Mouse (Mus musculus) liver, embryonic 15.5 days (tissue): ENCODE results near the gene P3h3. TPM values are rescaled to one million over a fixed set of nuclear protein-coding genes. Genes with fewer than 3 reads are reported as not detected.

Source experiments
- ATAC-seq: fragments of 200-750 bp; cut with Nextera tagmentation; 2 replicates; pipeline ENCODE4 v1.8.0; 2017; ENCODE audit warnings: moderate number of reproducible peaks, mild to moderate bottlenecking, moderate library complexity; ENCODE audit not compliant: insufficient read depth
- H3K27ac ChIP-seq: fragments of 300-500 bp; sonication (generic); replicated peaks from 2 replicates; pipeline ENCODE4 v1.5.1; 2015; ENCODE audit warnings: mild to moderate bottlenecking, inconsistent platforms
- H3K27me3 ChIP-seq: fragments of 300-500 bp; sonication (generic); 2 replicates; pipeline ENCODE4 v1.6.1; 2015; ENCODE audit warnings: mild to moderate bottlenecking, inconsistent platforms
- H3K36me3 ChIP-seq: fragments of 300-500 bp; sonication (generic); replicated peaks from 2 replicates; pipeline ENCODE4 v1.6.1; 2015; ENCODE audit warnings: moderate library complexity, mild to moderate bottlenecking, inconsistent platforms
- H3K4me1 ChIP-seq: fragments of 300-500 bp; sonication (generic); replicated peaks from 2 replicates; pipeline ENCODE4 v1.6.1; 2015; ENCODE audit warnings: inconsistent platforms
- H3K4me2 ChIP-seq: fragments of 300-500 bp; sonication (generic); 2 replicates; pipeline ENCODE4 v1.6.1; 2015; ENCODE audit warnings: moderate library complexity, mild to moderate bottlenecking, inconsistent platforms
- H3K4me3 ChIP-seq: fragments of 300-500 bp; sonication (generic); replicated peaks from 2 replicates; pipeline ENCODE4 v1.5.1; 2015; ENCODE audit warnings: mild to moderate bottlenecking, inconsistent platforms
- H3K9ac ChIP-seq: fragments of 300-500 bp; sonication (generic); 2 replicates; pipeline ENCODE4 v1.6.1; 2015; ENCODE audit warnings: moderate library complexity, mild to moderate bottlenecking, inconsistent platforms
- H3K9me3 ChIP-seq: fragments of 300-500 bp; sonication (generic); replicated peaks from 2 replicates; pipeline ENCODE4 v1.6.1; 2016; ENCODE audit warnings: inconsistent platforms
- WGBS: fragments of 180-500 bp; shearing (Covaris S2); methylation state at CpG from one replicate; pipeline ENCODE4 v1.1.7; 2015; ENCODE audit warnings: mixed read lengths; ENCODE audit not compliant: insufficient replicate concordance; 5-methylcytosine and 5-hydroxymethylcytosine counted together
- polyA plus RNA-seq: library from polyadenylated mRNA; unstranded; fragments of >200 nt; fragmentation: Nextera tagmentation; extraction: Ambion mirVana; gene quantifications from 2 replicates; pipeline ENCODE4 v1.2.1, GENCODE M21; 2015

Gene P3h3
- polyA plus RNA-seq, 1 experiment from 2014 or later: 1.6 TPM

GRCm38 (mm10) chr6:124795781-124796180 is 61.8 kb downstream of the P3h3 start:
- H3K4me2 ChIP-seq: no peak overlapping the region
- H3K36me3 ChIP-seq: no peaks in the 10 kb centered on the region
- no peak overlapping the region for H3K4me3 ChIP-seq
- peaks cover 11% of the 10 kb centered on the region for H3K4me1 ChIP-seq
- H3K9ac ChIP-seq: no peak overlapping the region
- WGBS: 78% methylated on average over 4 of the region's 4 CpGs
- H3K27ac ChIP-seq: 0 out of 2 replicates have a peak overlapping the region, but pooled peaks have one; percentile 41
- no peaks in the 10 kb centered on the region for H3K9me3 ChIP-seq
- no peaks in the 10 kb centered on the region for H3K27me3 ChIP-seq
- ATAC-seq: no peak

DNA sequence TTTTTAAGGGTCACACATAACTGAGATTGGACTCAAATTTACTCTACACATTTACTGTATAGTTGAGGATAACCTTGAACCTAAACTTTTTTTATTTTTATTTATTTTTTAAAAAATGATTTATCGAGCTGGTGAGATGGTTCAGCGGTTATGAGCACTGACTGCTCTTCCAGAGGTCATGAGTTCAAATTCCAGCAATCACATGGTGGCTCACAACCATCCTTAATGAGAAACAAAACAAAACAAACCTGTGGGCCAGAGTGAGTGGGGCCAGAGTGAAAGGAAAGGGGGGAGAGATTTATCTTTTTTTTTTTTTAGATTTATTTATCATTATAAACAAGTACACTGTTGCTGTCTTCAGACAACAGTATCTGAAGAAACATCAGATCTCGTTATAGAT is 65.6 kb downstream of the P3h3 start:
- H3K36me3 ChIP-seq: no peaks in the 10 kb centered on the region
- no peaks in the 10 kb centered on the region for H3K27me3 ChIP-seq
- H3K9me3 ChIP-seq: no peaks in the 10 kb centered on the region
- no peak overlapping the region for H3K9ac ChIP-seq
- H3K4me3 ChIP-seq: no peak overlapping the region
- H3K27ac ChIP-seq: no peak overlapping the region
- 57% methylated on average over 3 of the region's 3 CpGs for WGBS
- H3K4me2 ChIP-seq: no peak overlapping the region
- ATAC-seq: no peak
- H3K4me1 ChIP-seq: peaks cover 17% of the 10 kb centered on the region

Other genes starting within 250 kb of the P3h3 start
- gene C1s2, start 221.7 kb downstream of the P3h3 start, polyA plus RNA-seq: not detected in 2 replicates
- gene Lpcat3, start 194.7 kb downstream of the P3h3 start, polyA plus RNA-seq: 82.0 and 85.6 TPM in 2 replicates
- gene Emg1, start 145.6 kb downstream of the P3h3 start, polyA plus RNA-seq: 122 and 128 TPM in 2 replicates
- 242 and 243 TPM in 2 replicates for gene Phb2, start 145.4 kb downstream of the P3h3 start, polyA plus RNA-seq
- 38.1 and 43.7 TPM in 2 replicates for gene Ptpn6, start 119.0 kb downstream of the P3h3 start, polyA plus RNA-seq
- 75.9 and 76.4 TPM in 2 replicates for gene Grcc10, start 116.4 kb downstream of the P3h3 start, polyA plus RNA-seq
- not detected in 2 replicates for gene Gm45234, start 101.7 kb downstream of the P3h3 start, polyA plus RNA-seq
- gene Atn1, start 101.2 kb downstream of the P3h3 start, polyA plus RNA-seq: 1.3 and 2.0 TPM in 2 replicates
- gene Eno2, start 88.1 kb downstream of the P3h3 start, polyA plus RNA-seq: 0.39 and 0.41 TPM in 2 replicates
- gene Lrrc23, start 78.0 kb downstream of the P3h3 start, polyA plus RNA-seq: not detected in 2 replicates
- gene Spsb2, start 49.1 kb downstream of the P3h3 start, polyA plus RNA-seq: 9.2 and 9.5 TPM in 2 replicates
- gene Tpi1, start 43.5 kb downstream of the P3h3 start, polyA plus RNA-seq: 405 and 414 TPM in 2 replicates
- gene Usp5, start 28.3 kb downstream of the P3h3 start, polyA plus RNA-seq: 54.9 and 55.4 TPM in 2 replicates
- 192 and 194 TPM in 2 replicates for gene Cdca3, start 28.2 kb downstream of the P3h3 start, polyA plus RNA-seq
- gene Gnb3, start 17.5 kb downstream of the P3h3 start, polyA plus RNA-seq: 0.29 and 0.68 TPM in 2 replicates
- gene Gpr162, start 6.2 kb upstream of the P3h3 start, polyA plus RNA-seq: 0.06 and 0.09 TPM in 2 replicates
- gene Cd4, start 30.5 kb upstream of the P3h3 start, polyA plus RNA-seq: 0.07 and 0.20 TPM in 2 replicates
- gene Lag3, start 54.0 kb upstream of the P3h3 start, polyA plus RNA-seq: 0.13 and 0.18 TPM in 2 replicates
- 56.2 and 62.7 TPM in 2 replicates for gene Ptms, start 62.4 kb upstream of the P3h3 start, polyA plus RNA-seq
- gene Mlf2, start 73.6 kb upstream of the P3h3 start, polyA plus RNA-seq: 119 and 127 TPM in 2 replicates
- 52.4 and 55.1 TPM in 2 replicates for gene Cops7a, start 107.8 kb upstream of the P3h3 start, polyA plus RNA-seq
- 0.07 TPM in 2 replicates for gene Pianp, start 138.9 kb upstream of the P3h3 start, polyA plus RNA-seq
- gene Zfp384, start 151.4 kb upstream of the P3h3 start, polyA plus RNA-seq: 4.1 and 4.7 TPM in 2 replicates
- 27.6 and 30.9 TPM in 2 replicates for gene Ing4, start 182.0 kb upstream of the P3h3 start, polyA plus RNA-seq
- 1.7 and 2.4 TPM in 2 replicates for gene Acrbp, start 191.9 kb upstream of the P3h3 start, polyA plus RNA-seq
- gene Lpar5, start 210.2 kb upstream of the P3h3 start, polyA plus RNA-seq: 1.3 TPM in 2 replicates
- gene Chd4, start 238.2 kb upstream of the P3h3 start, polyA plus RNA-seq: 22.6 TPM in 2 replicates